ENCODE assay signal across 15 mouse cellular contexts in genomic region chr10:80818599-80819281, GRCm38 (mm10). TPM values are rescaled to one million over a fixed set of nuclear protein-coding genes. Genes with fewer than 3 reads are reported as not detected.
A peak's percentile ranks its signal among the peaks of the same experiment; 100 is the strongest.
DNase-seq lines count a peak whose midpoint lies in the region; ATAC-seq lines count a peak whose summit lies in the region.
"Had no signal": no experiment of that assay in that cellular context is flagged by ENCODE, and none has a peak within 500 bp of the region (broad histone marks: within the 10 kb centered on the region; RNA-seq: fewer than 3 reads in every experiment).

No protein-coding gene starts in this region.

- H3K27ac ChIP-seq in neural tube, embryonic 14.5 days (ENCODE audit: low read depth, low read length) = no peak overlapping the region
- H3K27ac ChIP-seq in neural tube, embryonic 15.5 days (replicated peaks) = no peak overlapping the region
- H3K27ac ChIP-seq in liver, embryonic 11.5 days (ENCODE audit: low read depth, low read length) = peak overlapping the region; percentile 88
- H3K27ac ChIP-seq in midbrain, embryonic 16.5 days (ENCODE audit: low read length) = no peak overlapping the region
- H3K27ac ChIP-seq: heart, adult 2 months; hindbrain, embryonic 12.5 days; layer of hippocampus, adult 2 months; midbrain, embryonic 10.5 days had no signal

- no peak overlapping the region for H3K4me2 ChIP-seq in neural tube, embryonic 14.5 days (ENCODE audit: low read depth, low read length)
- H3K4me2 ChIP-seq in neural tube, embryonic 15.5 days = no peak overlapping the region
- peak overlapping the region; percentile 12 for H3K4me2 ChIP-seq in liver, embryonic 11.5 days
- H3K4me2 ChIP-seq in midbrain, embryonic 16.5 days (ENCODE audit: low read length) = no peak overlapping the region
- H3K4me2 ChIP-seq: hindbrain, embryonic 12.5 days had no signal

- peak; percentile 84 for DNase-seq in c-Kit-positive CD71-positive TER-119-positive erythroid progenitor cells, embryonic 14.5 days (ENCODE audit: low spot score)
- DNase-seq in liver, embryonic 11.5 days (ENCODE audit: low spot score) = no peak
- peak; percentile 60 to 74 for DNase-seq in spleen, postnatal 36 days (ENCODE audit: low spot score in 2 of 2)
- no peak for DNase-seq in cerebellum, postnatal 4 days (ENCODE audit: low spot score in 2 of 2)
- no peak for DNase-seq in kidney, postnatal 25 days
- DNase-seq: cerebellum, postnatal 14 days; heart, adult 2 months had no signal

- 62% methylated on average over 6 of the region's 6 CpGs for WGBS in neural tube, embryonic 14.5 days
- 60% methylated on average over 6 of the region's 6 CpGs for WGBS in neural tube, embryonic 15.5 days
- WGBS in liver, embryonic 11.5 days = 42% methylated on average over 6 of the region's 6 CpGs
- WGBS in midbrain, embryonic 16.5 days = 61% methylated on average over 6 of the region's 6 CpGs

- H3K9ac ChIP-seq in neural tube, embryonic 14.5 days (replicated peaks; ENCODE audit: low read depth, low read length) = 0 out of 2 replicates have a peak overlapping the region, but pooled peaks have one; percentile 11
- H3K9ac ChIP-seq in neural tube, embryonic 15.5 days (replicated peaks) = no peak overlapping the region
- 0 out of 2 replicates have a peak overlapping the region, but pooled peaks have one; percentile 3 for H3K9ac ChIP-seq in liver, embryonic 11.5 days (ENCODE audit: low read depth, low read length)
- no peak overlapping the region for H3K9ac ChIP-seq in midbrain, embryonic 16.5 days (ENCODE audit: low read depth, low read length)
- H3K9ac ChIP-seq: hindbrain, embryonic 12.5 days had no signal

- no peaks in the 10 kb centered on the region for H3K36me3 ChIP-seq in neural tube, embryonic 14.5 days (ENCODE audit: control insufficient read depth, insufficient read depth, low read length)
- H3K36me3 ChIP-seq in neural tube, embryonic 15.5 days = no peaks in the 10 kb centered on the region
- H3K36me3 ChIP-seq in liver, embryonic 11.5 days (ENCODE audit: control insufficient read depth, insufficient read depth, low read length) = no peaks in the 10 kb centered on the region
- no peaks in the 10 kb centered on the region for H3K36me3 ChIP-seq in midbrain, embryonic 16.5 days (ENCODE audit: control insufficient read depth, insufficient read depth, low read length)
- H3K36me3 ChIP-seq: hindbrain, embryonic 12.5 days; midbrain, embryonic 10.5 days had no signal

- no peaks in the 10 kb centered on the region for H3K9me3 ChIP-seq in neural tube, embryonic 14.5 days (ENCODE audit: control insufficient read depth, low read length)
- no peaks in the 10 kb centered on the region for H3K9me3 ChIP-seq in neural tube, embryonic 15.5 days (replicated peaks)
- no peaks in the 10 kb centered on the region for H3K9me3 ChIP-seq in liver, embryonic 11.5 days (ENCODE audit: control insufficient read depth, low read length)
- no peaks in the 10 kb centered on the region for H3K9me3 ChIP-seq in midbrain, embryonic 16.5 days (replicated peaks; ENCODE audit: control insufficient read depth, low read length, poor library complexity, severe bottlenecking)
- H3K9me3 ChIP-seq: hindbrain, embryonic 12.5 days; midbrain, embryonic 10.5 days had no signal

- H3K27me3 ChIP-seq in neural tube, embryonic 14.5 days (ENCODE audit: control insufficient read depth, insufficient read depth, low read length) = no peaks in the 10 kb centered on the region
- no peaks in the 10 kb centered on the region for H3K27me3 ChIP-seq in neural tube, embryonic 15.5 days (replicated peaks)
- H3K27me3 ChIP-seq in liver, embryonic 11.5 days (replicated peaks; ENCODE audit: control insufficient read depth, insufficient read depth, low read length) = no peaks in the 10 kb centered on the region
- no peaks in the 10 kb centered on the region for H3K27me3 ChIP-seq in midbrain, embryonic 16.5 days (ENCODE audit: control insufficient read depth, insufficient read depth, low read depth, low read length)
- H3K27me3 ChIP-seq: hindbrain, embryonic 12.5 days had no signal

- H3K4me1 ChIP-seq in neural tube, embryonic 14.5 days (ENCODE audit: control insufficient read depth, insufficient read depth, low read length) = no peaks in the 10 kb centered on the region
- H3K4me1 ChIP-seq in neural tube, embryonic 15.5 days = no peaks in the 10 kb centered on the region
- peaks cover 11% of the 10 kb centered on the region for H3K4me1 ChIP-seq in liver, embryonic 11.5 days (replicated peaks; ENCODE audit: control insufficient read depth, insufficient read depth, low read length)
- H3K4me1 ChIP-seq in midbrain, embryonic 16.5 days (ENCODE audit: control insufficient read depth, insufficient read depth, low read length) = no peaks in the 10 kb centered on the region
- H3K4me1 ChIP-seq: hindbrain, embryonic 12.5 days; midbrain, embryonic 10.5 days had no signal

- ATAC-seq in neural tube, embryonic 14.5 days (ENCODE audit: low read depth) = no peak
- no peak for ATAC-seq in neural tube, embryonic 15.5 days (ENCODE audit: low FRiP score)
- ATAC-seq in liver, embryonic 11.5 days (replicated peaks; ENCODE audit: low FRiP score) = peak; percentile 96
- ATAC-seq in midbrain, embryonic 16.5 days = no peak
- ATAC-seq: lung, postnatal 0 days had no signal

- H3K4me3 ChIP-seq in neural tube, embryonic 14.5 days (ENCODE audit: low read depth, low read length) = no peak overlapping the region
- H3K4me3 ChIP-seq in neural tube, embryonic 15.5 days (replicated peaks) = no peak overlapping the region
- no peak overlapping the region for H3K4me3 ChIP-seq in liver, embryonic 11.5 days (ENCODE audit: low read depth, low read length)
- H3K4me3 ChIP-seq in midbrain, embryonic 16.5 days (ENCODE audit: low read depth, low read length) = no peak overlapping the region
- H3K4me3 ChIP-seq: heart, adult 2 months; hindbrain, embryonic 12.5 days; layer of hippocampus, adult 2 months; midbrain, embryonic 10.5 days had no signal

RNA-seq across cellular contexts. Expression of gene Jsrp1, which starts 5.4 kb away (rescaled TPM):
- polyA plus RNA-seq in neural tube, embryonic 14.5 days (2014; fragmentation: Nextera tagmentation; extraction: Ambion mirVana) = 0.74 and 0.86 TPM in 2 replicates
- polyA plus RNA-seq in neural tube, embryonic 15.5 days (2015; fragmentation: Nextera tagmentation; extraction: Ambion mirVana) = 1.2 and 2.5 TPM in 2 replicates
- 1.1 and 1.5 TPM in 2 replicates for polyA plus RNA-seq in liver, embryonic 11.5 days (2014; fragmentation: Nextera tagmentation; extraction: Ambion mirVana)
- polyA plus RNA-seq in midbrain, embryonic 16.5 days (2015; fragmentation: Nextera tagmentation; extraction: Ambion mirVana) = 0.39 and 0.45 TPM in 2 replicates
- polyA plus RNA-seq: small intestine, adult 2 months had no signal

RNA-seq across cellular contexts. Expression of gene Oaz1, which starts 7.7 kb away (rescaled TPM):
- 1,177 and 1,236 TPM in 2 replicates for polyA plus RNA-seq in neural tube, embryonic 14.5 days (2014; fragmentation: Nextera tagmentation; extraction: Ambion mirVana)
- 1,221 and 1,325 TPM in 2 replicates for polyA plus RNA-seq in neural tube, embryonic 15.5 days (2015; fragmentation: Nextera tagmentation; extraction: Ambion mirVana)
- 1,793 and 1,800 TPM in 2 replicates for polyA plus RNA-seq in liver, embryonic 11.5 days (2014; fragmentation: Nextera tagmentation; extraction: Ambion mirVana)
- polyA plus RNA-seq in midbrain, embryonic 16.5 days (2015; fragmentation: Nextera tagmentation; extraction: Ambion mirVana) = 1,102 and 1,149 TPM in 2 replicates

RNA-seq across cellular contexts. Expression of gene Amh, which starts 13.7 kb away (rescaled TPM):
- polyA plus RNA-seq in neural tube, embryonic 14.5 days (2014; fragmentation: Nextera tagmentation; extraction: Ambion mirVana) = 0.15 and 0.16 TPM in 2 replicates
- not detected in 2 replicates for polyA plus RNA-seq in neural tube, embryonic 15.5 days (2015; fragmentation: Nextera tagmentation; extraction: Ambion mirVana)
- polyA plus RNA-seq in liver, embryonic 11.5 days (2014; fragmentation: Nextera tagmentation; extraction: Ambion mirVana) = 0.14 TPM in 1 of 2 replicates, not detected in the other
- not detected in 2 replicates for polyA plus RNA-seq in midbrain, embryonic 16.5 days (2015; fragmentation: Nextera tagmentation; extraction: Ambion mirVana)
- polyA plus RNA-seq: hindbrain, embryonic 12.5 days; midbrain, embryonic 10.5 days had no signal

RNA-seq across cellular contexts. Expression of gene Plekhj1, which starts 20.3 kb away (rescaled TPM):
- polyA plus RNA-seq in neural tube, embryonic 14.5 days (2014; fragmentation: Nextera tagmentation; extraction: Ambion mirVana) = 126 and 127 TPM in 2 replicates
- polyA plus RNA-seq in neural tube, embryonic 15.5 days (2015; fragmentation: Nextera tagmentation; extraction: Ambion mirVana) = 135 and 146 TPM in 2 replicates
- polyA plus RNA-seq in liver, embryonic 11.5 days (2014; fragmentation: Nextera tagmentation; extraction: Ambion mirVana) = 178 and 188 TPM in 2 replicates
- polyA plus RNA-seq in midbrain, embryonic 16.5 days (2015; fragmentation: Nextera tagmentation; extraction: Ambion mirVana) = 121 and 125 TPM in 2 replicates

RNA-seq across cellular contexts. Expression of gene Sf3a2, which starts 20.7 kb away (rescaled TPM):
- polyA plus RNA-seq in neural tube, embryonic 14.5 days (2014; fragmentation: Nextera tagmentation; extraction: Ambion mirVana) = 63.3 and 66.8 TPM in 2 replicates
- polyA plus RNA-seq in neural tube, embryonic 15.5 days (2015; fragmentation: Nextera tagmentation; extraction: Ambion mirVana) = 53.3 and 59.8 TPM in 2 replicates
- polyA plus RNA-seq in liver, embryonic 11.5 days (2014; fragmentation: Nextera tagmentation; extraction: Ambion mirVana) = 116 and 121 TPM in 2 replicates
- 57.8 and 60.6 TPM in 2 replicates for polyA plus RNA-seq in midbrain, embryonic 16.5 days (2015; fragmentation: Nextera tagmentation; extraction: Ambion mirVana)

Comparison
In these comparisons a context has a peak if more than half of its experiments do, and no peak if none do; other contexts are left out.
1. H3K9ac ChIP-seq: peak in neural tube, embryonic 14.5 days (single experiment) and liver, embryonic 11.5 days (single experiment); none in neural tube, embryonic 15.5 days (single experiment) and midbrain, embryonic 16.5 days (single experiment).
2. DNase-seq: peak in c-Kit-positive CD71-positive TER-119-positive erythroid progenitor cells, embryonic 14.5 days (single experiment) and spleen, postnatal 36 days (2 of 2); none in liver, embryonic 11.5 days (single experiment), cerebellum, postnatal 4 days (0 of 2) and kidney, postnatal 25 days (0 of 2).